Mouse (Mus musculus): ENCODE results near the gene Mpzl3. TPM values are rescaled to one million over a fixed set of nuclear protein-coding genes. Genes with fewer than 3 reads are reported as not detected.

Mpzl3 gene
- total and polyA plus RNA-seq, 2 experiments from 2014 or later = 1.2 to 1.8 TPM

GRCm38 (mm10) chr9:45050301-45050700, 4.7 kb upstream of the Mpzl3 start:
- TF ChIP-seq CTCF (IDR thresholded peaks at IDR 0.05; ENCODE audit: low read depth) = no peak
- no peak overlapping the region for H3K4me3 ChIP-seq (ENCODE audit: low read length)
- WGBS = 89% methylated on average over 2 of the region's 2 CpGs
- no peak overlapping the region for H3K27ac ChIP-seq
- peaks cover 18% of the 10 kb centered on the region for H3K27me3 ChIP-seq (ENCODE audit: insufficient read depth, low read length)
- H3K9ac ChIP-seq (replicated peaks; ENCODE audit: low read length) = no peak overlapping the region
- no peaks in the 10 kb centered on the region for H3K36me3 ChIP-seq (ENCODE audit: insufficient read depth, low read length)
- ATAC-seq = no peak
- DNase-seq (ENCODE audit: low spot score) = no peak
- H3K4me1 ChIP-seq (ENCODE audit: insufficient read depth, low read length) = peaks cover 3% of the 10 kb centered on the region; the same call in 1 of the 2 replicates
- no peaks in the 10 kb centered on the region for H3K9me3 ChIP-seq (ENCODE audit: low read length)
- no peak overlapping the region for H3K4me2 ChIP-seq (ENCODE audit: low read depth, low read length)

DNA sequence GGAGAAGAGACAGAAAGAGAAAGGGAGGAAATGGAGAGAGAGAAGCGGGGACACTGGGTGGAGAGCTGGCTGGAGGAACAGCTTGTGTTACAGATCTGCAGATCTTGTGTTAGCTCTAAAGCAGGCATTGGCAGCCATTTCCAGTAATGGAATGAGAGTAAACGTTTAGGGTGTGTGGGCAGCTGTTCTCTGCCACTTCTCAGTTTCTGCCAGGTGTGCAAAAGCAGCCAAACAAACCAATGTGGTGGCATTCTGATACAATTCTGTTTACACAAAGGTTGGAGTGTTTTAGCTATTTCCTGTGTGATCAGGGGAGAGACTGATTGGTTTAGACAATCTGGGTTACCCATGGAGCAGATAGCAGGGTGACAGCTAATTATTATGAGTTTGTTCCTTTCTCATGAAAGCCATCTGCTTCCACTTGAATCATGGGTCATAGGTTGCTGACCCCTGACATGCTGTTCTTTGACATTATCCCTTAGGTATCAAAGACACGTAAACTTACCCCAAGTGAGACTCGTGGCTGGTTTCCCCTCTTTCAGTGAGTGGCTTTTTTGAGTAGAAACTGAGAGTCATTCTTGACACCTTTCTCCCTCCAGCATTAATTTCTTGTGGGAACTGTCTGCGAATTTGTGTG, 3.4 kb downstream of the Mpzl3 start:
- no peak for TF ChIP-seq CTCF (IDR thresholded peaks at IDR 0.05; ENCODE audit: low read depth)
- H3K27ac ChIP-seq = no peak overlapping the region
- ATAC-seq = no peak
- no peak overlapping the region for H3K9ac ChIP-seq (replicated peaks; ENCODE audit: low read length)
- no peak overlapping the region for H3K4me2 ChIP-seq (ENCODE audit: low read depth, low read length)
- H3K9me3 ChIP-seq (ENCODE audit: low read length) = no peaks in the 10 kb centered on the region
- no peak for DNase-seq (ENCODE audit: low spot score)
- WGBS = 52% methylated on average over 5 of the region's 5 CpGs
- peaks cover 3% of the 10 kb centered on the region; the same call in 1 of the 2 replicates for H3K4me1 ChIP-seq (ENCODE audit: insufficient read depth, low read length)
- H3K27me3 ChIP-seq (ENCODE audit: insufficient read depth, low read length) = peaks cover 11% of the 10 kb centered on the region; the same call in 1 of the 2 replicates
- H3K4me3 ChIP-seq (ENCODE audit: low read length) = no peak overlapping the region
- no peaks in the 10 kb centered on the region for H3K36me3 ChIP-seq (ENCODE audit: insufficient read depth, low read length)

- no peak for TF ChIP-seq CTCF (IDR thresholded peaks at IDR 0.05; ENCODE audit: low read depth)
- Histone ChIP-seq H3K27me3 (ENCODE audit: insufficient read depth, low read length) (peaks cover 11% of the 10 kb centered on the region; the same call in 1 of the 2 replicates), H3K9me3 (ENCODE audit: low read length) (no peaks in the 10 kb centered on the region), H3K4me1 (ENCODE audit: insufficient read depth, low read length) (no peaks in the 10 kb centered on the region), H3K36me3 (ENCODE audit: insufficient read depth, low read length) (no peaks in the 10 kb centered on the region), H3K4me3 (ENCODE audit: low read length) (no peak overlapping the region), H3K9ac (replicated peaks; ENCODE audit: low read length) (no peak overlapping the region), H3K27ac (no peak overlapping the region), H3K4me2 (ENCODE audit: low read depth, low read length) (no peak overlapping the region)
- no peak for ATAC-seq
- WGBS = 42% methylated on average over 7 of the region's 7 CpGs
- DNase-seq (ENCODE audit: low spot score) = no peak
These were observed 5.2 kb downstream of the Mpzl3 start for GRCm38 (mm10) chr9:45060151-45060550.

DNA sequence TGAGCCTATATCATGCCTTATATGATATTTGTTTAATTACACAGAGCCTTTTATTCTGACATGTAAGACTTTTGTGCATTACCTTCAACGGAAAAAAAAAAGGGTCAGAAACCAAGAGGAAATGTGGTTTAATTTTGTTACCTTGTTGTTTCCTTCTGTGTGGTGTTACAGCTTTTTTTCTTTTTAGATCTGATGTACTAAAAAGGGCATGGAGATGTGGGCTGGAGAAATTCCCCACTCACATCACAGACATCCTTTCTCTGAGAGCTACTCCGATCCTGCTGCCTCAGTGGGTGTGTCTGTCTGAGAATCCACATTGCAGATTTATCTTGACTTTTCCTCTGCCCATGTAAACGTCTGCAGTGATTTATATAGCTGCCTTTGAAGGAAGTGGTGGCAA, 7.7 kb downstream of the Mpzl3 start:
- no peaks in the 10 kb centered on the region for H3K4me1 ChIP-seq (ENCODE audit: insufficient read depth, low read length)
- WGBS = 80% methylated on average over 3 of the region's 3 CpGs
- H3K27ac ChIP-seq = no peak overlapping the region
- no peak for TF ChIP-seq CTCF (IDR thresholded peaks at IDR 0.05; ENCODE audit: low read depth)
- no peaks in the 10 kb centered on the region for H3K9me3 ChIP-seq (ENCODE audit: low read length)
- H3K27me3 ChIP-seq (ENCODE audit: insufficient read depth, low read length) = peaks cover 3% of the 10 kb centered on the region; the same call in 1 of the 2 replicates
- H3K4me3 ChIP-seq (ENCODE audit: low read length) = no peak overlapping the region
- H3K9ac ChIP-seq (replicated peaks; ENCODE audit: low read length) = no peak overlapping the region
- ATAC-seq (no peak), DNase-seq (ENCODE audit: low spot score) (no peak)
- H3K4me2 ChIP-seq (ENCODE audit: low read depth, low read length) = no peak overlapping the region
- H3K36me3 ChIP-seq (ENCODE audit: insufficient read depth, low read length) = no peaks in the 10 kb centered on the region

- no peaks in the 10 kb centered on the region for H3K36me3 ChIP-seq (ENCODE audit: insufficient read depth, low read length)
- no peaks in the 10 kb centered on the region for H3K9me3 ChIP-seq (ENCODE audit: low read length)
- no peak overlapping the region for H3K4me3 ChIP-seq (ENCODE audit: low read length)
- DNase-seq (ENCODE audit: low spot score) = no peak
- no peaks in the 10 kb centered on the region for H3K4me1 ChIP-seq (ENCODE audit: insufficient read depth, low read length)
- no peak overlapping the region for H3K27ac ChIP-seq
- no peak for ATAC-seq
- no peak overlapping the region for H3K9ac ChIP-seq (replicated peaks; ENCODE audit: low read length)
- TF ChIP-seq CTCF (IDR thresholded peaks at IDR 0.05; ENCODE audit: low read depth) = no peak
- 0 out of 2 replicates have a peak, but pooled peaks cover 3% of the 10 kb centered on the region for H3K27me3 ChIP-seq (ENCODE audit: insufficient read depth, low read length)
- WGBS = 82% methylated on average over 6 of the region's 6 CpGs
- no peak overlapping the region for H3K4me2 ChIP-seq (ENCODE audit: low read depth, low read length)
These were observed 9.4 kb downstream of the Mpzl3 start for GRCm38 (mm10) chr9:45064421-45064820.

DNA sequence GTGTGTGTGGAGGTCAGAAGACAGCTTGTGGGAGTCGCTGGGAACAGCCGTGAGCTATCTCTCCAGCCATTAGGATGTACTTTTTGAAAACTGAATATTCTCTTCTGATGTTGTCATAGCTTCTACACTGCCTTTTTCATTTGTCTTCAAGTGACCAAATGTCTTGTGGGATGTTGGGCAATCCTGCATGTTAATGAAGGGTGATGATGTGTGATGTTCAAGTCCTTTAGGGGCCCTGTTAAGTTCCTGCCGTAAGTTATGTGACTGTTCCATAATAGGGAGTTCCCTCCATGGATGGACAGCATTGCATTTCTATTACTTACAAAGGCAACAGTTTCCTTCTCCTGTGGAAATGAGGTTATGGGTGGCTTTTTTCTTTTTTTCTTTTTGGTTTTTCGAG, 11.7 kb downstream of the Mpzl3 start:
- no peaks in the 10 kb centered on the region for H3K9me3 ChIP-seq (ENCODE audit: low read length)
- H3K9ac ChIP-seq (replicated peaks; ENCODE audit: low read length) = no peak overlapping the region
- no peak for ATAC-seq
- H3K4me2 ChIP-seq (ENCODE audit: low read depth, low read length) = no peak overlapping the region
- no peaks in the 10 kb centered on the region for H3K27me3 ChIP-seq (ENCODE audit: insufficient read depth, low read length)
- H3K4me1 ChIP-seq (ENCODE audit: insufficient read depth, low read length) = no peaks in the 10 kb centered on the region
- 90% methylated on average over 4 of the region's 4 CpGs for WGBS
- no peak overlapping the region for H3K27ac ChIP-seq
- H3K4me3 ChIP-seq (ENCODE audit: low read length) = no peak overlapping the region
- TF ChIP-seq CTCF (IDR thresholded peaks at IDR 0.05; ENCODE audit: low read depth) = no peak
- DNase-seq (ENCODE audit: low spot score) = no peak
- no peaks in the 10 kb centered on the region for H3K36me3 ChIP-seq (ENCODE audit: insufficient read depth, low read length)

DNA sequence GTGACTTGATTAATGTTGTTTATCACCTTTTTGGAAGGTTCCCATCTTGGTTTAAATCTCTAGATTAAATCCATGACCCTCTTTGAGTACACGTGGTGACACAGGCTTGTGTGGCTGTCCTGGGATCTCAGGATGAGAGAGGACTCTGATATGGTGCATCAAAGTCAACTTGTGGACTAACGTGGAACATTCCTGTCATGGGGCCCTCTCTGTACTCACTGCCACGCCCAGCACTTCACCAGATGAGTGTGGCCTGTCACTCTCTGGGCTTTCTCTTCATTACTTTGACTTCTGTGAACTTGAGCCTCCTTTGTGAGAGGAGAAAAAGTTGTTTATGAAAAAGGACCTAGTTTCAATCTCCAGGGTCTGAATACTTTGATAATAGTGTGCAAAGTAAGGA, 16.8 kb downstream of the Mpzl3 start:
- Histone ChIP-seq H3K9ac (replicated peaks; ENCODE audit: low read length) (no peak overlapping the region), H3K4me1 (ENCODE audit: insufficient read depth, low read length) (no peaks in the 10 kb centered on the region), H3K27me3 (ENCODE audit: insufficient read depth, low read length) (no peaks in the 10 kb centered on the region), H3K9me3 (ENCODE audit: low read length) (no peaks in the 10 kb centered on the region), H3K4me3 (ENCODE audit: low read length) (no peak overlapping the region), H3K36me3 (ENCODE audit: insufficient read depth, low read length) (no peaks in the 10 kb centered on the region), H3K27ac (no peak overlapping the region), H3K4me2 (ENCODE audit: low read depth, low read length) (no peak overlapping the region)
- ATAC-seq (no peak), DNase-seq (ENCODE audit: low spot score) (no peak)
- TF ChIP-seq CTCF (IDR thresholded peaks at IDR 0.05; ENCODE audit: low read depth) = no peak
- WGBS = 67% methylated on average over 3 of the region's 3 CpGs
